Mouse (Mus musculus): Measurements from ENCODE around the gene Lin28b. TPM values are rescaled to one million over a fixed set of nuclear protein-coding genes. Genes with fewer than 3 reads are reported as not detected.

Lin28b gene
- polyA plus RNA-seq (2014; fragmentation: Illumina TruSeq; extraction: RNeasy Lipid Tissue Mini Kit (QIAGEN cat#74804); ENCODE audit: low read depth, low replicate concordance): not detected

GRCm38 (mm10) chr10:45485761-45486602, at the start of gene Lin28b:
TSS of gene Lin28b (minus strand) at chr10:45486395.

DNA sequence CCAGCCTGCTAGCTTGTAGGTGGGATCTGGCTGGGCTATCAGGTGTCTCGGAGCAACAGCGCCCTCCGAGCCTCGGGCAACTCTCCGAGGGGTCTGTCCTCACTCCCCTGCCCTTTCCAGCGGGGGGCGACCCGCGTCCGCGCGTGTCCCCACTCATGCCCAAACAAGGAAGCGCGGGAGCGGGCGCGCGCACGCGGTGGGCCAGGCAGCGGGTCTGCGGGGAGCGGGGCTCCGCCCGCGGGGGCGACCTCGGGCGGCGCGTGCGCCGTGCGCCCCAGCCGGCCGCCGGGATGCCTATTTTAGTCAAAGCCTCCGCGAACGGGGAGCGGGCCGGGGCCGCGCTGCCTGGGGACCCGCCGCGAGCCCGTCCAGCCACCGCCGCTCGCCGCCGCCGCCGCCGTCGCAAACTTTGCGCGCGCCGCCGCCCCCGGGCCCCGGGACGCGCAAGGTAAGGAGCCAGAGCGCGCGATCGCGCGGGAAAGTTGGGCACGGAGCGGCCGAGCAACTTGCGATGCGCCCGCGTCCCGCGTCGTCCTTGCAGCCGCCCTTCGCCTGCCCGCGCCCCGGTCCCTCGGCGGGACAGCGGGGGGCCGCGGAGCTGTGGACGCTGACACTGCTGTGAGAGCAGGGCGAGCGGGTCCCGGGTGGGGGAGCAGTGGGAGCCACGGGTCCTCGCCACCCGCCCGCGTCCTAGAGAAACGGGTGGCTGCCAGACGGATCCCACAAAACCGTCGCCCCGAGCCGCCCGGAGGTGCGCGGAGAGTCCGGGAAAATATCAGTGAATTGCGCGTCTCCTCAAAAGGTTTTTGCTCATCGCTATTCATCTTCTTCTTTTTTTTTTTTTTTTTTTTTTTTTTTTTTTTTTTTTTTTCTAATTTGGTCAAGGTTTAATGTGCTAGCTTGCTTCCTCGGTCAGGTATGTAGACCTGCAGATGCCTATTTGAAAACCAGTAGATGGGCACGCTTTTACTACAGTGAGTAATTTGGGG, 150.5 kb downstream of the Lin28b start, which contains the start of gene Bves:
Gene Bves (plus strand): TSS at position 339 of the 989 bp plus-strand sequence.

Other genes starting within 250 kb of the Lin28b start
- gene Bves, start 150.6 kb downstream of the Lin28b start, polyA plus RNA-seq (2014; fragmentation: Illumina TruSeq; extraction: RNeasy Lipid Tissue Mini Kit (QIAGEN cat#74804); ENCODE audit: low read depth, low replicate concordance): 37.8 TPM
- gene Hace1, start 91.4 kb upstream of the Lin28b start, polyA plus RNA-seq (2014; fragmentation: Illumina TruSeq; extraction: RNeasy Lipid Tissue Mini Kit (QIAGEN cat#74804); ENCODE audit: low read depth, low replicate concordance): 9.1 TPM

Data from heart, adult 10 weeks (tissue).